Mouse (Mus musculus) kidney, embryonic 14.5 days (tissue): ENCODE measurements around the gene Atp11c. TPM values are rescaled to one million over a fixed set of nuclear protein-coding genes. Genes with fewer than 3 reads are reported as not detected.
A peak's percentile ranks its signal among the peaks of the same experiment; 100 is the strongest.

Source experiments
- ATAC-seq: fragments of 200-750 bp; cut with Nextera tagmentation; 2 replicates; pipeline ENCODE4 v1.8.0; 2017; ENCODE audit warnings: moderate number of reproducible peaks, mild to moderate bottlenecking, moderate TSS enrichment, moderate library complexity; ENCODE audit not compliant: low FRiP score, low TSS enrichment
- H3K27ac ChIP-seq: fragments of 300-500 bp; sonication (generic); 2 replicates; pipeline ENCODE4 v1.5.1; 2014; ENCODE audit warnings: low read depth, mild to moderate bottlenecking, low read length, moderate library complexity, mixed read lengths
- H3K27me3 ChIP-seq: fragments of 300-500 bp; sonication (generic); 2 replicates; pipeline ENCODE4 v1.6.1; 2014; ENCODE audit warnings: mild to moderate bottlenecking, low read length; ENCODE audit not compliant: control insufficient read depth, insufficient read depth
- H3K36me3 ChIP-seq: fragments of 300-500 bp; sonication (generic); 2 replicates; pipeline ENCODE4 v1.6.1; 2014; ENCODE audit warnings: low read length, mixed read lengths; ENCODE audit not compliant: control insufficient read depth, insufficient read depth
- H3K4me1 ChIP-seq: fragments of 300-500 bp; sonication (generic); 2 replicates; pipeline ENCODE4 v1.6.1; 2014; ENCODE audit warnings: low read length, mixed read lengths; ENCODE audit not compliant: control insufficient read depth, insufficient read depth
- H3K4me2 ChIP-seq: fragments of 300-500 bp; sonication (generic); replicated peaks from 2 replicates; pipeline ENCODE4 v1.6.1; 2014; ENCODE audit warnings: low read depth, mild to moderate bottlenecking, low read length
- H3K4me3 ChIP-seq: fragments of 300-500 bp; sonication (generic); 2 replicates; pipeline ENCODE4 v1.5.1; 2014; ENCODE audit warnings: mild to moderate bottlenecking, low read length
- H3K9ac ChIP-seq: fragments of 300-500 bp; sonication (generic); 2 replicates; pipeline ENCODE4 v1.6.1; 2014; ENCODE audit warnings: low read depth, mild to moderate bottlenecking, low read length, moderate library complexity
- H3K9me3 ChIP-seq: fragments of 300-500 bp; sonication (generic); 2 replicates; pipeline ENCODE4 v1.6.1; 2016; ENCODE audit warnings: low read length; ENCODE audit not compliant: control insufficient read depth
- WGBS: fragments of 180-500 bp; shearing (Covaris S2); extraction: QIAGEN DNeasy Blood & Tissue Kit; methylation state at CpG from one replicate; pipeline ENCODE4 v1.1.7; 2014; 5-methylcytosine and 5-hydroxymethylcytosine counted together
- polyA plus RNA-seq: library from polyadenylated mRNA; unstranded; fragments of >200 nt; fragmentation: Nextera tagmentation; extraction: Ambion mirVana; gene quantifications from 2 replicates; pipeline ENCODE4 v1.2.1, GENCODE M21; 2014

Gene Atp11c
- 10.6 and 15.9 TPM in 2 replicates for polyA plus RNA-seq

- Histone ChIP-seq H3K4me1 (no peaks in the 10 kb centered on the region), H3K4me2 (no peak within 1 kb of the TSS), H3K4me3 (no peak within 1 kb of the TSS), H3K27ac (no peak within 1 kb of the TSS), H3K9me3 (no peaks in the 10 kb centered on the region), H3K27me3 (no peaks in the 10 kb centered on the region), H3K36me3 (no peaks in the 10 kb centered on the region), H3K9ac (no peak within 1 kb of the TSS)
- no peak for ATAC-seq
- 93% methylated on average over 2 of the region's 2 CpGs for whole genome bisulfite sequencing
Observed at GRCm38 (mm10) chrX:60592598-60592997, at the start of gene Atp11c. Gene Atp11c, minus strand, starts transcription at chrX:60592698.

- no peaks in the 10 kb centered on the region for H3K36me3 ChIP-seq
- H3K4me1 ChIP-seq: no peaks in the 10 kb centered on the region
- no peak overlapping the region for H3K9ac ChIP-seq
- H3K4me3 ChIP-seq: no peak overlapping the region
- 50% methylated on average over 3 of the region's 3 CpGs for WGBS
- H3K27ac ChIP-seq: no peak overlapping the region
- ATAC-seq: no peak
- no peaks in the 10 kb centered on the region for H3K27me3 ChIP-seq
- H3K4me2 ChIP-seq: no peak overlapping the region
- no peaks in the 10 kb centered on the region for H3K9me3 ChIP-seq
Observed at GRCm38 (mm10) chrX:60609202-60609601, 16.7 kb upstream of the Atp11c start.

GRCm38 (mm10) chrX:60570539-60570938, 22.0 kb downstream of the Atp11c start:
- Histone ChIP-seq H3K4me2 (no peak overlapping the region), H3K36me3 (no peaks in the 10 kb centered on the region), H3K27me3 (no peaks in the 10 kb centered on the region), H3K27ac (no peak overlapping the region), H3K4me3 (no peak overlapping the region), H3K4me1 (no peaks in the 10 kb centered on the region), H3K9me3 (no peaks in the 10 kb centered on the region), H3K9ac (no peak overlapping the region)
- ATAC-seq: no peak
- WGBS: 63% methylated on average over 1 of the region's 1 CpGs

GRCm38 (mm10) chrX:60569047-60569446, 23.5 kb downstream of the Atp11c start:
- Histone ChIP-seq H3K9ac (no peak overlapping the region), H3K27ac (no peak overlapping the region), H3K4me3 (no peak overlapping the region), H3K9me3 (no peaks in the 10 kb centered on the region), H3K4me2 (no peak overlapping the region), H3K4me1 (no peaks in the 10 kb centered on the region), H3K27me3 (no peaks in the 10 kb centered on the region), H3K36me3 (no peaks in the 10 kb centered on the region)
- no peak for ATAC-seq

- WGBS: 58% methylated on average over 4 of the region's 4 CpGs
- Histone ChIP-seq H3K9me3 (no peaks in the 10 kb centered on the region), H3K4me3 (no peak overlapping the region), H3K9ac (no peak overlapping the region), H3K4me1 (no peaks in the 10 kb centered on the region), H3K27ac (no peak overlapping the region), H3K4me2 (no peak overlapping the region), H3K36me3 (no peaks in the 10 kb centered on the region), H3K27me3 (no peaks in the 10 kb centered on the region)
- no peak for ATAC-seq
Observed at GRCm38 (mm10) chrX:60555242-60555641, 37.3 kb downstream of the Atp11c start.

- Histone ChIP-seq H3K9me3 (no peaks in the 10 kb centered on the region), H3K4me2 (peak overlapping the region; percentile 49), H3K4me1 (no peaks in the 10 kb centered on the region), H3K4me3 (peak overlapping the region; percentile 47), H3K36me3 (no peaks in the 10 kb centered on the region), H3K27ac (no peak overlapping the region), H3K9ac (peak overlapping the region; percentile 48), H3K27me3 (peaks cover 9% of the 10 kb centered on the region)
- ATAC-seq: peak; percentile 94
- 31% methylated on average over 60 of the region's 113 CpGs for WGBS
Observed at GRCm38 (mm10) chrX:60547444-60548304, 44.8 kb downstream of the Atp11c start.

GRCm38 (mm10) chrX:60547098-60547443, 45.4 kb downstream of the Atp11c start:
- H3K4me3 ChIP-seq: peak overlapping the region; percentile 47
- H3K27ac ChIP-seq: no peak overlapping the region
- H3K36me3 ChIP-seq: no peaks in the 10 kb centered on the region
- H3K4me1 ChIP-seq: no peaks in the 10 kb centered on the region
- 25% methylated on average over 16 of the region's 16 CpGs for WGBS
- no peaks in the 10 kb centered on the region for H3K9me3 ChIP-seq
- peak overlapping the region; percentile 48; the same call in 1 of the 2 replicates for H3K9ac ChIP-seq
- ATAC-seq: peak; percentile 44; the same call in 1 of the 2 replicates
- peaks cover 9% of the 10 kb centered on the region for H3K27me3 ChIP-seq
- peak overlapping the region; percentile 49 for H3K4me2 ChIP-seq

GRCm38 (mm10) chrX:60545906-60546305, 46.6 kb downstream of the Atp11c start:
- Histone ChIP-seq H3K4me2 (no peak overlapping the region), H3K9me3 (no peaks in the 10 kb centered on the region), H3K27me3 (peaks cover 9% of the 10 kb centered on the region), H3K4me3 (no peak overlapping the region), H3K9ac (no peak overlapping the region), H3K4me1 (no peaks in the 10 kb centered on the region), H3K27ac (no peak overlapping the region), H3K36me3 (no peaks in the 10 kb centered on the region)
- no peak for ATAC-seq
- 53% methylated on average over 3 of the region's 3 CpGs for WGBS

GRCm38 (mm10) chrX:60545444-60545843, 47.1 kb downstream of the Atp11c start:
- 40% methylated on average over 1 of the region's 1 CpGs for WGBS
- ATAC-seq: no peak
- no peaks in the 10 kb centered on the region for H3K4me1 ChIP-seq

More at GRCm38 (mm10) chrX:60545444-60545843, 47.1 kb downstream of the Atp11c start:
- H3K4me3 ChIP-seq: no peak overlapping the region
- H3K9me3 ChIP-seq: no peaks in the 10 kb centered on the region
- no peak overlapping the region for H3K4me2 ChIP-seq
- H3K27me3 ChIP-seq: peaks cover 9% of the 10 kb centered on the region
- no peak overlapping the region for H3K27ac ChIP-seq
- H3K9ac ChIP-seq: no peak overlapping the region
- H3K36me3 ChIP-seq: no peaks in the 10 kb centered on the region
